Mouse (Mus musculus) liver, embryonic 16.5 days (tissue): ENCODE results near the gene Edem1. TPM values are rescaled to one million over a fixed set of nuclear protein-coding genes. Genes with fewer than 3 reads are reported as not detected.

Experiments
- ATAC-seq: fragments of 200-750 bp; cut with Nextera tagmentation; 2 replicates; pipeline ENCODE4 v1.8.0; 2017; ENCODE audit warnings: low read depth, mild to moderate bottlenecking, moderate number of reproducible peaks, moderate library complexity
- H3K27ac ChIP-seq: fragments of 300-500 bp; sonication (generic); 2 replicates; pipeline ENCODE4 v1.5.1; 2014; ENCODE audit warnings: mild to moderate bottlenecking, low read length
- H3K27me3 ChIP-seq: fragments of 300-500 bp; sonication (generic); 2 replicates; pipeline ENCODE4 v1.6.1; 2014; ENCODE audit warnings: low read depth, low read length, mixed read lengths; ENCODE audit not compliant: control insufficient read depth, insufficient read depth
- H3K36me3 ChIP-seq: fragments of 300-500 bp; sonication (generic); 2 replicates; pipeline ENCODE4 v1.6.1; 2014; ENCODE audit warnings: mild to moderate bottlenecking; ENCODE audit not compliant: control insufficient read depth, insufficient read depth
- H3K4me1 ChIP-seq: fragments of 300-500 bp; sonication (generic); 2 replicates; pipeline ENCODE4 v1.6.1; 2014; ENCODE audit warnings: low read depth, low read length, mixed read lengths; ENCODE audit not compliant: control insufficient read depth
- H3K4me2 ChIP-seq: fragments of 300-500 bp; sonication (generic); 2 replicates; pipeline ENCODE4 v1.6.1; 2014; ENCODE audit warnings: low read depth, low read length, mixed read lengths
- H3K4me3 ChIP-seq: fragments of 300-500 bp; sonication (generic); 2 replicates; pipeline ENCODE4 v1.5.1; 2014; ENCODE audit warnings: low read depth, mild to moderate bottlenecking, low read length
- H3K9ac ChIP-seq: fragments of 300-500 bp; sonication (generic); 2 replicates; pipeline ENCODE4 v1.6.1; 2014; ENCODE audit warnings: low read depth, low read length
- H3K9me3 ChIP-seq: fragments of 300-500 bp; sonication (generic); replicated peaks from 2 replicates; pipeline ENCODE4 v1.6.1; 2016; ENCODE audit warnings: low read length; ENCODE audit not compliant: control insufficient read depth
- WGBS: fragments of 180-500 bp; shearing (Covaris S2); extraction: QIAGEN DNeasy Blood & Tissue Kit; methylation state at CpG from one replicate; pipeline ENCODE4 v1.1.7; 2014; ENCODE audit not compliant: insufficient replicate concordance; 5-methylcytosine and 5-hydroxymethylcytosine counted together
- polyA plus RNA-seq: library from polyadenylated mRNA; unstranded; fragments of >200 nt; fragmentation: Nextera tagmentation; extraction: Ambion mirVana; gene quantifications from 2 replicates; pipeline ENCODE4 v1.2.1, GENCODE M21; 2015

Gene Edem1
- polyA plus RNA-seq, 1 experiment from 2014 or later = 13.8 TPM

DNA sequence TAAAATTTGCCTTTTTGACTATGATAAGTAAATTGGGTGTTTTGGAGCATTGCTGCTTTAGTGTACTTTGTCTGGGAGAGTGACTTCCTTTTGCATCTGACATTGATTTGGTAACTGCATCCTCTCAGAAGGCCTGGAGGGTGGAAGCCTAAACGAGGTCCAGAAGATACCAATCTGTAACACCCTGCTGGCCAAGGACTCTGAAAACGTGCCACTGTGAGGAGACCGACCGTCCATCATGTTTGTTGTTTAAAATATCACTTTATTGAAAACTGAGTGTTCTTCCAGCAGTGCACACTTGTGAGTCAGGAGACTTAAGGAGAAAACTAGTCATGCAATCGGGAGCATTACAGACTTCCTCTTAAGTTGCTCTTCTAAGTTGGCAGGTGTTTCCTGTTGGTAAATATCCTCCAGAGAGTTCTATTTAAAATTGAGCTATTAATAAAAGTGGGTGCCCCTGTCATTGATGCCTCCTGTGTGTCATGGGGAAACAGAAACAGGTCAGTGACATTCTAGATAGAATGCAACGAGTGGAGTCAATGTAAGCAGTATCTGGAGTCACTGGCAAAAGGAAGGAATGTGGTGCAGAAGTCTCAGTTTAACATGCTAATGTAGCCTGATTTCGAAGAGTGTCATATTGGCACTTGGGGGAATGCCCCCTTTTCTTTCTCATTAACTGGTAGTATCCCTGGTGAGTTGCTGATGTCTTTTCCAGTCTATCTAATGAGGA lies 3.5 kb upstream of the Edem1 start:
- Histone ChIP-seq H3K9me3 (no peaks in the 10 kb centered on the region), H3K27ac (0 out of 2 replicates have a peak overlapping the region, but pooled peaks have one; percentile 16), H3K9ac (no peak overlapping the region), H3K36me3 (peaks cover 10% of the 10 kb centered on the region), H3K4me2 (no peak overlapping the region), H3K4me1 (peaks cover 12% of the 10 kb centered on the region), H3K27me3 (no peaks in the 10 kb centered on the region), H3K4me3 (no peak overlapping the region)
- 26% methylated on average over 7 of the region's 7 CpGs for WGBS
- no peak for ATAC-seq

DNA sequence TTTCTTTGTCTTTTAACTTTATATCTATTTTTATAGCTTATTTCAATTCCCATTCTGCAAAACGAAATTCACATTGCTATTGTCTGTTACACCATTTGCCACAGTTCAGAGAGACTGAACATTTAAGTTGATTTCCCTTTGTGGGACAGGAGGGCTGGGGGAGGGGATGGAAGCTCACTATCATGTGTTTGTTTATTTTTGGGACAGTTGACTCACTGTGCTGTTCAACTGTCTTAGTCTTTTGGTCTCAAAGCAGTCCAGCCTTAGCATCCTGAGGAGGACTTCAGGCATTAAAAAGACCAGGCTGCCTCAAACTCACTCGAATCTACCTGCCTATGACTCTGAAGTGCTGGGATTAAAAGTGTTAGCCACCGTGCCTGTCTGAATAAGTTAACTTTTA lies 2.4 kb upstream of the Edem1 start:
- peaks cover 12% of the 10 kb centered on the region for H3K4me1 ChIP-seq
- no peak for ATAC-seq
- no peak overlapping the region for H3K4me3 ChIP-seq
- H3K27ac ChIP-seq = no peak overlapping the region
- no peaks in the 10 kb centered on the region for H3K9me3 ChIP-seq
- no peaks in the 10 kb centered on the region for H3K27me3 ChIP-seq
- H3K36me3 ChIP-seq = peaks cover 10% of the 10 kb centered on the region
- H3K4me2 ChIP-seq = no peak overlapping the region
- H3K9ac ChIP-seq = no peak overlapping the region
- 62% methylated on average over 3 of the region's 3 CpGs for WGBS

DNA sequence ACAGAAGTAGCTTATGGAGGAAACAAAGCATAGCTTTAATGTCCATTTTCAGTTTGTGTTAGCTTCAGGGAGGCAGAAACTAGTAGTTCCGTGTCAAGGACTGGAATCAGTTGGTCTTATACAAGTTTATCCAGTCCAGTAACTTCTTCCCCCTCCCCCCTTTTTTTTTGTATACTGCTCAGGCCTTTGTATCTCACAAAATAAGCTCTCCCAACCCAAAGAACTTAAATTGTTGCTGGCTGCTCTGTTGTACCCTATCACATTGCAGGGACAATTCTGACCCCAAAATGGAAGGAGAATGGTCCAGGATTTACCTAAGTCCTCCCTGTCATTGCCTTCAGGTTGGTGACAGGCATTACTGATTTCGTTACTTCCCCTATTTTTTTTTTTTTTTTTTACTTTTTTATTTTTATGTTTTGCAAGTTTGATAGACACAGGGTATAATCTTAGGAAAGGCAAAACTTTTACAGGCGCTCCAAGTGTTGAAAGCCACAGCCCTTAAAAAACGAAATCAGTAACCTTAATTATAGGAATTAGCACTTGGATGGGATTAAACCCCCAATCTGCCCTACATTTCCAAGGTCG lies 1.0 kb upstream of the Edem1 start:
- Histone ChIP-seq H3K9ac (peak overlapping the region; percentile 56; the same call in 1 of the 2 replicates), H3K27me3 (no peaks in the 10 kb centered on the region), H3K36me3 (peaks cover 3% of the 10 kb centered on the region), H3K27ac (no peak overlapping the region), H3K4me2 (peak overlapping the region; percentile 99), H3K9me3 (no peaks in the 10 kb centered on the region), H3K4me3 (peak overlapping the region; percentile 91), H3K4me1 (peaks cover 22% of the 10 kb centered on the region)
- WGBS = 30% methylated on average over 5 of the region's 5 CpGs
- ATAC-seq = no peak

DNA sequence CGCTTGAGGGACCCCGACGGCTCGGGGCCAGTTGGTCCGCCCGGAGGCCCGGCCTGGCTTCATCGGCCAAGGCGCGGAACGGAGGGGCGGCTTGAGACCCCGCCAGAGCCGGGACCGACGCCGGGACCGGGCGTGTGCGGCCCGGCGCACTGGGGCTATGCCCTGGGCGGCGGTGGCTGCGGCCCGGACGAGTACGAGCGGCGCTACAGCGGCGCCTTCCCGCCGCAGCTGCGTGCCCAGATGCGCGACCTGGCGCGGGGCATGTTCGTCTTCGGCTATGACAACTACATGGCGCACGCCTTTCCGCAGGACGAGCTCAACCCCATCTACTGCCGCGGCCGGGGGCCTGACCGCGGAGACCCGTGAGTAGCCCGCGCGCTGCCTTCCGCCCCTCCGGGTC lies 431 bp downstream of the Edem1 start:
- under 1% methylated on average over 52 of the region's 56 CpGs for WGBS
- Histone ChIP-seq H3K9me3 (no peaks in the 10 kb centered on the region), H3K27me3 (no peaks in the 10 kb centered on the region), H3K9ac (peak overlapping the region; percentile 93), H3K27ac (peak overlapping the region; percentile 77), H3K4me3 (peak overlapping the region; percentile 91), H3K4me1 (peaks cover 31% of the 10 kb centered on the region), H3K36me3 (no peaks in the 10 kb centered on the region), H3K4me2 (peak overlapping the region; percentile 99)
- peak; percentile 20 for ATAC-seq

DNA sequence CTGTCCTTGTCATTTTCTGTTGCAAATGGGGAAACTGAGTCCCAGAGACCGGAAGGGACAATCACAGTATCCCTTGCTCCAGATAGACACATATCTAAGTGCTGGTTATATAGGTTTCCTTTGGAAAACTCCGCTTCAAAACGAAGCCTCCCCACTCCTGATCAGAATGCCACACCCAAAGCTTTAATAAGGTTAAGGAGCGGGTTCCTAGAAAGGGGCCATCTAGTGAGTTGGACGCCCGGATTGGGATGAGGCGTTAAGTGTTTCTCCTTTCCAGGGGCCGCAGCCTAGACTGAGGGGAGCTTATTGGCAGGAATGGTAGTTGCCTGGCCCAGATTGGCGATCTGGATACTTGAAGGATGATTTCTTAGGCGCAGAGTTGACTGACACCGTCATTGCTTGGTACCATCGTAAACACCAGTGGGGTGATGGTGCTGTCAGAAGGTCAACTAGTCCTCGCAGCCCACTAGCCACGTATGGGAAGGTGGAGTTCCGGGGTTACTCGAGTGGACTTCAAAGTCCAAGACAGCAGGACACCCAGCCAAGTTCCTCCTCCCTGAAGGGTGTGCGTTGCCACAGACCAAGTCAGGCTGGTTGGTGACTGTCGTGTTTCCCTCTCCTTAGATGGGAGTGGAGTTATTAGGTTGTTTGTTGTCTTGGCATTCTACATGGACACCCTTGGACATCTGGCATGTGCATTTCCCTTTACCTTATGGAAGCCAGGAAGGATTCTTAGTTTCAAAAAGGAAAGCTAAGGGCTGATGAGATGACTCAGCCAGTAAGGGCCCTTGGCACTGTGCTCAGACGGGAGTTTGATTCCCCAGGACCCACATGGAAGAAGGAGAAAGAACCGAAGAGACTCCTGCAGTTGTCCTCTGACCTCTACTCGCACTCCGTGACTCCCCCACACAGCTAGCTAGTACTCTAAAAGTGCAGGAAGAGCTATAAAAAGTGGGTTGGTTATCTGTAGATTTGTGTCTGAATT lies 1.2 kb downstream of the Edem1 start:
- H3K27me3 ChIP-seq = no peaks in the 10 kb centered on the region
- peak overlapping the region; percentile 99 for H3K4me2 ChIP-seq
- H3K9ac ChIP-seq = peak overlapping the region; percentile 93
- no peak for ATAC-seq
- 11% methylated on average over 22 of the region's 22 CpGs for WGBS
- H3K4me1 ChIP-seq = peaks cover 34% of the 10 kb centered on the region
- H3K27ac ChIP-seq = no peak overlapping the region
- H3K9me3 ChIP-seq = no peaks in the 10 kb centered on the region
- no peaks in the 10 kb centered on the region for H3K36me3 ChIP-seq
- H3K4me3 ChIP-seq = peak overlapping the region; percentile 91

DNA sequence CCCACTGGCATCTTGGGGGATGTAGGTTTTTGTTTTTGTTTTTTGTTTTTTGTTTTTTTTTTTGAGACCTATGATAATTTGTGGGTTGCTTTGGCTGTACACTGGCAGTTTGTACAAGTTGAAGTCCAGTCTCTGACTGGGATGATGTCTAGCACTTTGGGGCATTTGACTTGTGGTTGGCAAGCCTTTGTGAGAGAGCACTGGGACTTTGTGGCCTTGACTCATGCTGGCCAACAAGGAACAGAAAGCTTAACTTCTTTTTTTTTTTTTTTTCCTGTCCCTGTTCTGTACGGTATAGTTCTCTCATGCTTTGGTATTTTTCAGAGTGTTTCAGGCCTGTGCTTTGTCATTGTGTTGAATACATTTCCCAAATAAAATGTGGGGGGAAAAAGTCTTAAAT lies 3.7 kb downstream of the Edem1 start:
- WGBS = 25% methylated on average over 1 of the region's 1 CpGs
- Histone ChIP-seq H3K4me1 (peaks cover 39% of the 10 kb centered on the region), H3K27ac (no peak overlapping the region), H3K4me2 (0 out of 2 replicates have a peak overlapping the region, but pooled peaks have one; percentile 15), H3K4me3 (no peak overlapping the region), H3K9ac (no peak overlapping the region), H3K36me3 (no peaks in the 10 kb centered on the region), H3K9me3 (no peaks in the 10 kb centered on the region), H3K27me3 (no peaks in the 10 kb centered on the region)
- ATAC-seq = no peak

DNA sequence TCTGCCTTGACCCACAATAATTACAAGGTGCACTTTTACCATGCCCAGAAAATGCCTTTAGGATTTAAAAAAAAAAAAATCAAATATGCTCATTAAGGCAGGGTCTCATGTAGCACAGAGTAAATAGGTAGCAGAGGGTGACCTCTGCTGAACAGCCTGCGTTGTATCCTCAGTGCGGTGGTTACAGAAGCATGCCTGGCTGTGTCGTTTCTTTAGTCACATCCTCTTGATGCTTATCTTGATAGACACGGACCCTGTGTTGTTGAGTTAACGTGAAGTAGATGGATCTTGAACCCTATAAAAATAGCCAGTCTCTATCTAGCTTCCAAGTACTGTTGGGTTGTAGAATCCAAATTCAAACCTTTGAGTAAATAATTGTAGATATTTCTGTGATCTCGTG lies 4.5 kb downstream of the Edem1 start:
- WGBS = 17% methylated on average over 6 of the region's 6 CpGs
- no peak for ATAC-seq
- H3K27me3 ChIP-seq = no peaks in the 10 kb centered on the region
- no peak overlapping the region for H3K9ac ChIP-seq
- H3K4me1 ChIP-seq = peaks cover 37% of the 10 kb centered on the region
- no peak overlapping the region for H3K4me3 ChIP-seq
- H3K36me3 ChIP-seq = no peaks in the 10 kb centered on the region
- no peaks in the 10 kb centered on the region for H3K9me3 ChIP-seq
- no peak overlapping the region for H3K4me2 ChIP-seq
- no peak overlapping the region for H3K27ac ChIP-seq

DNA sequence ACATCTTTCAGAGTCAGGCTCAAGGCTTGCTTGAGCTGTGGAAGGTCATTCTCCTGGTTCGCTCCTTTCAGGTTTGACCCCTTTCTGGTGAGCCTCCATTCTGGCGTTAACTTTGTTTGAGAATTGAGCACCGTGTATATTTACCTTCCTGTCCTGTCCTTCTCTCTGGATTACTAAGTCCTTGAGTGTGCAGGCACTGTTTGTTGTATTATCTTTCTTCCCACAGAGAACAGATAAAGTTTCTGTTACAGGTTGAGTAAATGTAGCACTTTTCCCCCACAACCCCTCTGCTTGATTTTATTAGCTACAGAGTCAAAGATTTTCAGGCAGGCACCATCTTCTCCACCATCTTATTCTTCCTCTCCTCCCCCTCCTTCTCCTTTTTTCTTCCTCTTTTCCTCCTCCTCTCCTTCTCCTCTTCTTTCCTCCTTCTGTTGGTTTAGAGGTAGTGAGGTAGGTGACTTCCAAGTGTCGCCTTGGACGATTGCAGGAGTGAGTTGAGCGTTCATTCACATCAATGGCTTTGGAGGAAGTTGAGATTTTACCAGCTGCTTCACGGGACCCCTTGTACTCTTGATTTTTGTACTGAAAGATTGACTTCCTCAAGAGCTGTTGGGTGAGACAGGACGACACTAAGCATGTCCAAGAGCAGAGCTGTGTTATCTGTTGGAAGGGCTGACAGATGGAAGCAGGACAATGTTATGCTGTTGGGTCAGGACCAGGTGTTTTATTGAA lies 5.7 kb downstream of the Edem1 start:
- H3K4me2 ChIP-seq = peak overlapping the region; percentile 23
- no peaks in the 10 kb centered on the region for H3K36me3 ChIP-seq
- peaks cover 37% of the 10 kb centered on the region for H3K4me1 ChIP-seq
- no peaks in the 10 kb centered on the region for H3K9me3 ChIP-seq
- H3K27me3 ChIP-seq = no peaks in the 10 kb centered on the region
- H3K27ac ChIP-seq = peak overlapping the region; percentile 59
- ATAC-seq = no peak
- H3K9ac ChIP-seq = no peak overlapping the region
- no peak overlapping the region; the same call in 1 of the 2 replicates for H3K4me3 ChIP-seq
- 32% methylated on average over 8 of the region's 8 CpGs for WGBS
